Mouse (Mus musculus): Measurements from ENCODE around the gene Ocel1. TPM values are rescaled to one million over a fixed set of nuclear protein-coding genes. Genes with fewer than 3 reads are reported as not detected.

Ocel1 gene
- polyA plus RNA-seq, 1 experiment from 2014 or later, result 6.5 TPM

DNA sequence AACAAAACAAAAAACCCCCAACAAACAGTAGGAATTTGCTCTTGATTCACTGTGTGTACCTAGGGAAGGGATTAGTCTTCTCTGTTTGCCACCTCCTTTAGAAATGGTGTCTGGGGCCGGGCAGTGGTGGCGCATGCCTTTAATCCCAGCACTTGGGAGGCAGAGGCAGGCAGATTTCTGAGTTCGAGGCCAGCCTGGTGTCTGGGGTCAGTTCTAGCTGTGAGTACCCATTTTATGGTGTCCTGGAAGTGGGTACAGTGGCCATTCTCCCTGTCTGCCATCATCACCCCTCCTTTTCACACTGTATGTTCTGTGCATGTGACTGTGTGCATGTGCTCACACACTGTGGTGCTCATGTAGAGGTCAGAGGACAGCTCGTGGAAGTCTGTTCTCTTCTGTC lies 37.1 kb downstream of the Ocel1 start:
- Histone ChIP-seq H3K4me2 (no peak overlapping the region), H3K36me3 (replicated peaks) (no peaks in the 10 kb centered on the region), H3K4me3 (no peak overlapping the region), H3K4me1 (peaks cover 18% of the 10 kb centered on the region), H3K27ac (no peak overlapping the region), H3K9ac (no peak overlapping the region), H3K9me3 (no peaks in the 10 kb centered on the region), H3K27me3 (replicated peaks) (no peaks in the 10 kb centered on the region)
- WGBS, result 93% methylated on average over 4 of the region's 4 CpGs
- ATAC-seq (replicated peaks), result no peak

DNA sequence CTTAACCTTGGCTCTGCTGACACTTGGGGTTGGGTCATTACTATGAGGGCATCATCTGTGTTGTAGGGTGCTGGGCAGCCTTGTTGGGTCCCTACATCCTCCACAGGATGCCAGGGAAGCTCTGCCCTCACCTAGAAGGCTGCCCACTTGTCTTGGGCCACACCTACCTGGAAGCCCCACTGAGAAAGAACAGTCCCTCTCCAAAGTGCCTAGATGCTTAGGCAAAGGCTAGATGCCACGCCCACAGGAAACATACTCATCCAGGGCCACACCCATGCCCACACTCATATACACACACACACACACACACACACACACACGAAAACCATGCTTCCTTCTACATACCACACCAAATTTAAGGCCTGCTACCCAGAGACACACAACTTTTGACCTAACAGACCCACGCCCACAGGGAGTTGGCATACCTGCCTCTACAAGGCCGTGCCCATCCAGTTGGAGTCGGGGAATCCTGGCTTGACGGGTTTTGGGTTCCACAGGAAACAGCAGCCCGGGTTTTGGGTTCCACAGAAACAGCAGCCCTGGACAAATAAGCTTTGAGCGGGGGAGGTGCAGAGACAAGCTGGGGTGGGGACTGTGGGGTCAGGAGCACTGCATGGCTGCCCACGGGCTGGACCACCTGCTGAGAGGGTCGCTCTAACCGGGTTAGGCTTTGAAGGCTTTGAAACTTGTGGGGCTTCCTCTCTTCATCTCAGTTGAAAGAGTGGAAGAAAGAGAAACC lies 40.6 kb downstream of the Ocel1 start:
- Histone ChIP-seq H3K4me2 (no peak overlapping the region), H3K4me1 (peaks cover 4% of the 10 kb centered on the region), H3K4me3 (no peak overlapping the region), H3K27me3 (replicated peaks) (no peaks in the 10 kb centered on the region), H3K27ac (no peak overlapping the region), H3K36me3 (replicated peaks) (no peaks in the 10 kb centered on the region), H3K9me3 (no peaks in the 10 kb centered on the region), H3K9ac (no peak overlapping the region)
- WGBS, result 53% methylated on average over 11 of the region's 11 CpGs
- ATAC-seq (replicated peaks), result no peak

DNA sequence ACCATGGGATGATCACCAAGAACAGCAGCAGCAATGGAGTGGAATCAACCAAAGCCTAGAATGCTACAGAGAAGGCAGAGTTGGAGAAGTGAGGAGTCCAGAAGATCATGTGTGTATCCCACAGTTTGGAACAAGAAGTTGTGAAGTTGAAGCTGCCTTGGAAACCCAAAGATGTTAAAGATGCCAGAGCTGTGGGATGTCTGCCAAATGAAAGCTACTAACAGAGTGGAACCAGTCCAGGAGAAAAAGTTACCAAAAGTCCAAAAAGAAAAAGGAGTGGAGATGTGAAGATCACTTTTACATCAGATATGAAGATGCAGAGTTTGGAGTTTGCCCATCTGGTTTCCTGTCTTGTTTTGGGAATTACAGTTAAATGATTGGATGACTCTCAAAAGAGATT lies 51.0 kb downstream of the Ocel1 start:
- H3K4me1 ChIP-seq, result no peaks in the 10 kb centered on the region
- H3K9ac ChIP-seq, result no peak overlapping the region
- no peaks in the 10 kb centered on the region for H3K36me3 ChIP-seq (replicated peaks)
- no peaks in the 10 kb centered on the region for H3K27me3 ChIP-seq (replicated peaks)
- ATAC-seq (replicated peaks), result no peak
- H3K4me3 ChIP-seq, result no peak overlapping the region
- 0 out of 2 replicates have a peak, but pooled peaks cover 5% of the 10 kb centered on the region for H3K9me3 ChIP-seq
- H3K4me2 ChIP-seq, result no peak overlapping the region
- H3K27ac ChIP-seq, result no peak overlapping the region

Other genes starting within 250 kb of the Ocel1 start
- 18.7 and 20.2 TPM in 2 replicates for gene Myo9b, start 98.6 kb upstream of the Ocel1 start, polyA plus RNA-seq (2015; fragmentation: Nextera tagmentation; extraction: Ambion mirVana)
- 64.2 and 65.3 TPM in 2 replicates for gene Haus8, start 98.4 kb upstream of the Ocel1 start, polyA plus RNA-seq (2015; fragmentation: Nextera tagmentation; extraction: Ambion mirVana)
- gene Use1, start 4.5 kb upstream of the Ocel1 start, polyA plus RNA-seq (2015; fragmentation: Nextera tagmentation; extraction: Ambion mirVana), result 117 and 119 TPM in 2 replicates
- 25.0 and 28.7 TPM in 2 replicates for gene Nr2f6, start 10.7 kb downstream of the Ocel1 start, polyA plus RNA-seq (2015; fragmentation: Nextera tagmentation; extraction: Ambion mirVana)
- gene Ushbp1, start 24.5 kb downstream of the Ocel1 start, polyA plus RNA-seq (2015; fragmentation: Nextera tagmentation; extraction: Ambion mirVana), result 7.4 and 7.7 TPM in 2 replicates
- gene Babam1, start 25.6 kb downstream of the Ocel1 start, polyA plus RNA-seq (2015; fragmentation: Nextera tagmentation; extraction: Ambion mirVana), result 101 and 102 TPM in 2 replicates
- gene Ankle1, start 34.7 kb downstream of the Ocel1 start, polyA plus RNA-seq (2015; fragmentation: Nextera tagmentation; extraction: Ambion mirVana), result 6.5 and 6.7 TPM in 2 replicates
- 188 and 206 TPM in 2 replicates for gene Abhd8, start 92.4 kb downstream of the Ocel1 start, polyA plus RNA-seq (2015; fragmentation: Nextera tagmentation; extraction: Ambion mirVana)
- gene Mrpl34, start 93.7 kb downstream of the Ocel1 start, polyA plus RNA-seq (2015; fragmentation: Nextera tagmentation; extraction: Ambion mirVana), result 173 and 174 TPM in 2 replicates
- gene Dda1, start 97.9 kb downstream of the Ocel1 start, polyA plus RNA-seq (2015; fragmentation: Nextera tagmentation; extraction: Ambion mirVana), result 240 and 242 TPM in 2 replicates
- gene Ano8, start 114.7 kb downstream of the Ocel1 start, polyA plus RNA-seq (2015; fragmentation: Nextera tagmentation; extraction: Ambion mirVana), result 9.6 and 10.9 TPM in 2 replicates
- gene Gtpbp3, start 116.8 kb downstream of the Ocel1 start, polyA plus RNA-seq (2015; fragmentation: Nextera tagmentation; extraction: Ambion mirVana), result 12.0 and 13.9 TPM in 2 replicates
- gene Plvap, start 140.5 kb downstream of the Ocel1 start, polyA plus RNA-seq (2015; fragmentation: Nextera tagmentation; extraction: Ambion mirVana), result 5.2 and 5.6 TPM in 2 replicates
- 0.09 and 0.15 TPM in 2 replicates for gene Ccdc194, start 154.4 kb downstream of the Ocel1 start, polyA plus RNA-seq (2015; fragmentation: Nextera tagmentation; extraction: Ambion mirVana)
- 11.5 and 18.0 TPM in 2 replicates for gene Bst2, start 166.2 kb downstream of the Ocel1 start, polyA plus RNA-seq (2015; fragmentation: Nextera tagmentation; extraction: Ambion mirVana)
- gene Mvb12a, start 171.6 kb downstream of the Ocel1 start, polyA plus RNA-seq (2015; fragmentation: Nextera tagmentation; extraction: Ambion mirVana), result 61.6 and 62.2 TPM in 2 replicates
- 0.13 TPM in 1 of 2 replicates, not detected in the other for gene Tmem221, start 187.6 kb downstream of the Ocel1 start, polyA plus RNA-seq (2015; fragmentation: Nextera tagmentation; extraction: Ambion mirVana)
- 0.08 TPM in 1 of 2 replicates, not detected in the other for gene Nxnl1, start 195.3 kb downstream of the Ocel1 start, polyA plus RNA-seq (2015; fragmentation: Nextera tagmentation; extraction: Ambion mirVana)
- 66.9 and 67.4 TPM in 2 replicates for gene Slc27a1, start 197.6 kb downstream of the Ocel1 start, polyA plus RNA-seq (2015; fragmentation: Nextera tagmentation; extraction: Ambion mirVana)
- 217 and 221 TPM in 2 replicates for gene Pgls, start 220.9 kb downstream of the Ocel1 start, polyA plus RNA-seq (2015; fragmentation: Nextera tagmentation; extraction: Ambion mirVana)
- 9.3 and 9.4 TPM in 2 replicates for gene Fam129c, start 226.3 kb downstream of the Ocel1 start, polyA plus RNA-seq (2015; fragmentation: Nextera tagmentation; extraction: Ambion mirVana)
- 70.5 and 74.5 TPM in 2 replicates for gene Colgalt1, start 239.7 kb downstream of the Ocel1 start, polyA plus RNA-seq (2015; fragmentation: Nextera tagmentation; extraction: Ambion mirVana)

Measured in midbrain, embryonic 15.5 days (tissue).